Mouse (Mus musculus) midbrain, embryonic 10.5 days (tissue): Measurements from ENCODE around the gene Cyp2d9. TPM values are rescaled to one million over a fixed set of nuclear protein-coding genes. Genes with fewer than 3 reads are reported as not detected.
A peak's percentile ranks its signal among the peaks of the same experiment; 100 is the strongest.
"Not testable (repeated sequence)": the region's sequence is repeated elsewhere in the genome, so short reads cannot be mapped to it uniquely, and the experiment has no call there.

Experiments
- DNase-seq: peaks from one replicate; pipeline ENCODE4 v3.0.0-alpha.2; 2017; ENCODE audit warnings: low spot score
- H3K27ac ChIP-seq: fragments of 300-500 bp; sonication (generic); replicated peaks from 2 replicates; pipeline ENCODE4 v1.5.1; 2016; ENCODE audit warnings: mild to moderate bottlenecking
- H3K27me3 ChIP-seq: fragments of 300-500 bp; sonication (generic); 2 replicates; pipeline ENCODE4 v1.6.1; 2016; ENCODE audit warnings: low read depth, mild to moderate bottlenecking; ENCODE audit not compliant: poor library complexity, severe bottlenecking
- H3K36me3 ChIP-seq: fragments of 300-500 bp; sonication (generic); 2 replicates; pipeline ENCODE4 v1.6.1; 2016; ENCODE audit warnings: mild to moderate bottlenecking, moderate library complexity
- H3K4me1 ChIP-seq: fragments of 300-500 bp; sonication (generic); 2 replicates; pipeline ENCODE4 v1.6.1; 2016
- H3K4me3 ChIP-seq: fragments of 300-500 bp; sonication (generic); 2 replicates; pipeline ENCODE4 v1.5.1; 2016; ENCODE audit warnings: mild to moderate bottlenecking, moderate library complexity
- H3K9me3 ChIP-seq: fragments of 300-500 bp; sonication (generic); replicated peaks from 2 replicates; pipeline ENCODE4 v1.6.1; 2016; ENCODE audit warnings: mild to moderate bottlenecking
- WGBS: fragments of 180-500 bp; shearing (Covaris S2); methylation state at CpG from one replicate; pipeline ENCODE4 v1.1.7; 2016; 5-methylcytosine and 5-hydroxymethylcytosine counted together
- microRNA-seq: library from miRNA; unstranded; fragments of <30 nt; microRNA quantifications from one replicate; pipeline ENCODE4, GENCODE M21; 2017
- polyA plus RNA-seq: library from polyadenylated mRNA; unstranded; fragments of >200 nt; fragmentation: Nextera tagmentation; extraction: Ambion mirVana; gene quantifications from 2 replicates; pipeline ENCODE4 v1.2.1, GENCODE M21; 2016

Cyp2d9 gene
- polyA plus RNA-seq, 1 experiment from 2014 or later: not detected

- WGBS: 90% methylated on average over 6 of the region's 6 CpGs
- not testable (repeated sequence) for H3K27ac ChIP-seq, H3K4me3 ChIP-seq, H3K9me3 ChIP-seq, H3K4me1 ChIP-seq, H3K27me3 ChIP-seq, DNase-seq, H3K36me3 ChIP-seq
Measured at GRCm38 (mm10) chr15:82456086-82456790, 23.0 kb downstream of the Cyp2d9 start.

- Histone ChIP-seq H3K27me3 (no peaks in the 10 kb centered on the region), H3K4me1 (no peaks in the 10 kb centered on the region), H3K27ac (no peak overlapping the region), H3K36me3 (no peaks in the 10 kb centered on the region), H3K9me3 (no peaks in the 10 kb centered on the region), H3K4me3 (no peak overlapping the region)
- DNase-seq: no peak
- WGBS: 85% methylated on average over 5 of the region's 5 CpGs
Measured at GRCm38 (mm10) chr15:82457064-82458021, 24.1 kb downstream of the Cyp2d9 start.

GRCm38 (mm10) chr15:82459266-82459665 is 26.0 kb downstream of the Cyp2d9 start:
- H3K36me3 ChIP-seq, DNase-seq, H3K4me3 ChIP-seq, H3K27ac ChIP-seq, H3K27me3 ChIP-seq, H3K9me3 ChIP-seq, H3K4me1 ChIP-seq: not testable (repeated sequence)
- WGBS: 83% methylated on average over 12 of the region's 12 CpGs

- Histone ChIP-seq H3K27ac (no peak overlapping the region), H3K4me3 (no peak overlapping the region), H3K27me3 (no peaks in the 10 kb centered on the region), H3K9me3 (no peaks in the 10 kb centered on the region), H3K36me3 (no peaks in the 10 kb centered on the region), H3K4me1 (no peaks in the 10 kb centered on the region)
- 73% methylated on average over 2 of the region's 2 CpGs for WGBS
- peak; percentile 3 for DNase-seq
Measured at GRCm38 (mm10) chr15:82464701-82465100, 31.5 kb downstream of the Cyp2d9 start.

GRCm38 (mm10) chr15:82494273-82494672 is 61.0 kb downstream of the Cyp2d9 start:
- H3K4me1 ChIP-seq, H3K27ac ChIP-seq, H3K27me3 ChIP-seq, DNase-seq, H3K4me3 ChIP-seq, H3K9me3 ChIP-seq, H3K36me3 ChIP-seq: not testable (repeated sequence)
- 68% methylated on average over 13 of the region's 13 CpGs for WGBS

Small RNA genes within 50 kb of the gene (microRNA-seq; reads per million reads assigned to microRNA genes)
- gene Gm25990 (not detected), gene Gm27331 (not detected), gene Gm27622 (not detected), gene Gm27825 (not detected), gene Mir7684 (not detected)

Other genes with a start within 250 kb of the Cyp2d9 start
- gene Shisa8, start 220.6 kb upstream of the Cyp2d9 start, polyA plus RNA-seq: 0.16 and 0.52 TPM in 2 replicates
- 0.07 TPM in 1 of 2 replicates, not detected in the other for gene Tnfrsf13c, start 209.1 kb upstream of the Cyp2d9 start, polyA plus RNA-seq
- gene Cenpm, start 188.7 kb upstream of the Cyp2d9 start, polyA plus RNA-seq: 94.9 and 102 TPM in 2 replicates
- 0.15 and 0.36 TPM in 2 replicates for gene 1500009C09Rik, start 181.0 kb upstream of the Cyp2d9 start, polyA plus RNA-seq
- gene Sept3, start 158.5 kb upstream of the Cyp2d9 start, polyA plus RNA-seq: 83.4 and 109 TPM in 2 replicates
- gene Wbp2nl, start 134.5 kb upstream of the Cyp2d9 start, polyA plus RNA-seq: 0.11 and 0.25 TPM in 2 replicates
- gene Naga, start 94.5 kb upstream of the Cyp2d9 start, polyA plus RNA-seq: 22.4 and 27.2 TPM in 2 replicates
- gene Pheta2, start 94.5 kb upstream of the Cyp2d9 start, polyA plus RNA-seq: 4.2 and 5.4 TPM in 2 replicates
- gene Smdt1, start 94.5 kb upstream of the Cyp2d9 start, polyA plus RNA-seq: 253 and 265 TPM in 2 replicates
- 258 and 270 TPM in 2 replicates for gene Ndufa6, start 79.1 kb upstream of the Cyp2d9 start, polyA plus RNA-seq
- 2.8 and 4.5 TPM in 2 replicates for gene Cyp2d22, start 53.2 kb upstream of the Cyp2d9 start, polyA plus RNA-seq
- gene Cyp2d11, start 39.4 kb upstream of the Cyp2d9 start, polyA plus RNA-seq: not detected in 2 replicates
- gene Cyp2d10, start 26.2 kb upstream of the Cyp2d9 start, polyA plus RNA-seq: not detected in 2 replicates
- not detected in 2 replicates for gene Cyp2d12, start 121.6 kb downstream of the Cyp2d9 start, polyA plus RNA-seq
- gene Cyp2d34, start 187.5 kb downstream of the Cyp2d9 start, polyA plus RNA-seq: not detected in 2 replicates